Mouse (Mus musculus) left cerebral cortex, adult 2 months (tissue): ENCODE measurements around the gene Elavl2. TPM values are rescaled to one million over a fixed set of nuclear protein-coding genes. Genes with fewer than 3 reads are reported as not detected.

Experiments
- DNase-seq, 2 experiments: peaks; one replicate each; pipeline ENCODE4 v3.0.0; 2021 to 2022; ENCODE audit warnings: low spot score in 2 of 2, mixed read lengths in 1 of 2; ENCODE audit errors: extremely low spot score in 1 of 2
- H3K27ac ChIP-seq: fragments of 200-600 bp; 2 replicates; pipeline ENCODE4 v1.8.1; 2022
- H3K4me3 ChIP-seq: fragments of 200-600 bp; 2 replicates; pipeline ENCODE4 v1.8.1; 2022
- CTCF ChIP-seq: fragments of 200-600 bp; IDR thresholded peaks from 2 replicates; pipeline ENCODE4 v1.8.1; 2022; ENCODE audit warnings: antibody characterized with exemption, mild to moderate bottlenecking, moderate library complexity
- intact Hi-C: fragments of 180-260 bp; cut with DNase I; formaldehyde crosslinking; loops from one replicate; pipeline ENCODE4 v1.15.1; 2025
- total RNA-seq, 2 experiments: library from RNA; stranded (reverse); gene quantifications; 2 replicates each; pipeline ENCODE4 v1.2.3; 2021

Elavl2 gene
- total RNA-seq, 2 experiments from 2014 or later: 104 to 114 TPM

- Histone ChIP-seq H3K27ac (peak overlapping the region; percentile 78), H3K4me3 (peak overlapping the region; percentile 67)
- DNase-seq: no peak
- no peak for TF ChIP-seq CTCF
- intact Hi-C loops: loop anchor here (10.0 kb wide), 4 partner anchors 111 to 1201 kb away; no protein-coding TSS in a partner anchor
These were observed 25.3 kb downstream of the Elavl2 start for GRCm38 (mm10) chr4:91375372-91375687.

- peak overlapping the region; percentile 78 for H3K27ac ChIP-seq
- intact Hi-C loops: loop anchor here (5.0 to 10.0 kb wide), 5 partner anchors 82 to 1200 kb away; no protein-coding TSS in a partner anchor
- peak overlapping the region; percentile 67 for H3K4me3 ChIP-seq
- DNase-seq: peak in 1 of 2 experiments; percentile 56
- no peak for TF ChIP-seq CTCF
These were observed 25.8 kb downstream of the Elavl2 start for GRCm38 (mm10) chr4:91374571-91375371.

- Histone ChIP-seq H3K4me3 (no peak overlapping the region), H3K27ac (peak overlapping the region; percentile 89; the same call in 1 of the 2 replicates)
- no peak for TF ChIP-seq CTCF
- intact Hi-C loops: loop anchor here (5.0 to 10.0 kb wide), 5 partner anchors 81 to 1198 kb away; no protein-coding TSS in a partner anchor
- DNase-seq: no peak
These were observed 27.7 kb downstream of the Elavl2 start for GRCm38 (mm10) chr4:91372844-91373243.

DNA sequence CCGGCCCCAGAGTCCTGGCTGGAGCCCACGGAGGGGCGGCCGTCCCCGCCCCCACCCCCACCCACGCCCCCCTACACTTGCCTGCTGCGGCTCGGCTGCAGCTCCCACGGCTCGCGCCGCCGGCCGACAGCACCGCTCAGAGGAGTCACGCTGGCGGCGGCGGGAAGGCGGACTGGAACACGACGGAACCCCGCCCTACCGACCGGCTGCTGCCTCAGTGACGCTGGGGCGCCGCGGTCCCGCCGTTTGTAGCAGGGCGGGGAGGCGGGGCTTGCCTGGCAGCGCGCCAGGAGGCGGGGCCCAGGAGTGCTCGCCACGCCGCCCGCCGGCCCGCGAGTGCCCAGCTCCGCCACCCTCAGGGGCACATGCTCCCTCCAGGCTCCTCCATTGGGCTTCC, 28.8 kb downstream of the Elavl2 start:
- intact Hi-C loops: loop anchor here (5.0 to 10.0 kb wide), 5 partner anchors 80 to 1197 kb away; no protein-coding TSS in a partner anchor
- peak; percentile 84 to 85 for DNase-seq
- peak overlapping the region; percentile 78 for H3K4me3 ChIP-seq
- TF ChIP-seq CTCF: no peak
- peak overlapping the region; percentile 89 for H3K27ac ChIP-seq

DNA sequence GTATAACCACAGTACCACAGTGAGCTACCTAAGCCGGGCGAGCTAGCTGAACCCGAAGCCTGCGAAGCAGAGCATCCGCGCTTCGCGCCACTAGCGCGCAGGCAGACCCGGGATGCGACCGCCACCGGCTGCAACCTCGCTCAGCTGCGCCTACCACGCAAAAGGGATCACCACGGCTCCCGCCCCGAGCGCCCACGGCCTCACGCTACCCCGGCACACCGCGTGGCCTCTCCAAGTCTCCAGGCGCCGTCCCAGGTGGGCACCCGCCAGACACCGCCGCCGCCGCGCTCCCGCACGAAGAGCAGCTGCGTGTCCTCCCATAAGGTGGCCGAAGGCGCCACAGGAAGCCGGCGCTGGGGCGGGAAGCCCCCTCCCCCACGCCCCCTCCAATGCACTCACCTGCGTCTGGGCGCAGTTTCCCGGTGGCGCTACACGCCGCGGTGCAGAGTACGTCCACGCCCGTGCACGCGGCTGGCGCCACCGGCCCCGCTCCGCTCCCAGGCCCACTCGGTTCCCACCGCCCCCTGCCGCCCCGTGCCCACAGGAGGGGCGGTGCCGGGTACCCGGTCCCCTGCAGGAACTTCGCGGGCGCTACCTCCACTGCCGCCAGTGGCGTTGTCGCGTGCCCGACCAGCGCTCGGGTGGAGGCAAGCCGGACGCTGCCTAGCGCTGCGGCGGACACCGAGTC, 29.3 kb downstream of the Elavl2 start:
- intact Hi-C loops: loop anchor here (5.0 to 10.0 kb wide), 5 partner anchors 79 to 1196 kb away; no protein-coding TSS in a partner anchor

GRCm38 (mm10) chr4:91365276-91365675, 35.3 kb downstream of the Elavl2 start:
- DNase-seq: no peak
- TF ChIP-seq CTCF: no peak
- intact Hi-C loops: no loop called here
- Histone ChIP-seq H3K27ac (no peak overlapping the region), H3K4me3 (no peak overlapping the region)

More for the DNA sequence above, 29.3 kb downstream of the Elavl2 start:
- Histone ChIP-seq H3K27ac (peak overlapping the region; percentile 89), H3K4me3 (peak overlapping the region; percentile 78)
- DNase-seq: peak; percentile 60 to 69
- no peak for TF ChIP-seq CTCF

- no peak for DNase-seq
- no peak for TF ChIP-seq CTCF
- Histone ChIP-seq H3K4me3 (no peak overlapping the region), H3K27ac (no peak overlapping the region)
- intact Hi-C loops: no loop called here
These were observed 36.6 kb downstream of the Elavl2 start for GRCm38 (mm10) chr4:91363963-91364362.

- intact Hi-C loops: no loop called here
- TF ChIP-seq CTCF: no peak
- H3K27ac ChIP-seq: peak overlapping the region; percentile 21; the same call in 1 of the 2 replicates
- no peak for DNase-seq
- H3K4me3 ChIP-seq: no peak overlapping the region
These were observed 38.1 kb downstream of the Elavl2 start for GRCm38 (mm10) chr4:91362520-91362919.

DNA sequence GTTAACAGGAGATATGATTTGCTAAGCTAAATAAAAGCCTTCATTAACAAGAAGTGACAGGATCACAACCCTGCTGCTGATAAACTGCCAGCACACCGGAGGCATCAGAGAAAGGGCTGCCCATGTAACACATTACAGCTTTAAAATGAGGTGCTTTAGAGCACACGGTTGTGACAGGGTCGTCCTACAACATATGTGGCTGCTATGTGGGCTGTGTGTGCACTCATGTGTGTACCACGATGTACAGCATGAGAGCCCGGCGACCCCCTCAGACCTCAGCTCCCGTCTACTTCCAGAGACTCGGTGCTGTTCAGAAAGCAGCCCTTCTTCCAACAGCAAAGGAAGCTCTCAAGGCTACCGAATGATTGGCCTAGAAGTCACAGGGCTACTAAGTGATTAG, 47.4 kb downstream of the Elavl2 start:
- no peak for TF ChIP-seq CTCF
- H3K27ac ChIP-seq: no peak overlapping the region
- intact Hi-C loops: no loop called here
- DNase-seq: no peak
- H3K4me3 ChIP-seq: no peak overlapping the region

DNA sequence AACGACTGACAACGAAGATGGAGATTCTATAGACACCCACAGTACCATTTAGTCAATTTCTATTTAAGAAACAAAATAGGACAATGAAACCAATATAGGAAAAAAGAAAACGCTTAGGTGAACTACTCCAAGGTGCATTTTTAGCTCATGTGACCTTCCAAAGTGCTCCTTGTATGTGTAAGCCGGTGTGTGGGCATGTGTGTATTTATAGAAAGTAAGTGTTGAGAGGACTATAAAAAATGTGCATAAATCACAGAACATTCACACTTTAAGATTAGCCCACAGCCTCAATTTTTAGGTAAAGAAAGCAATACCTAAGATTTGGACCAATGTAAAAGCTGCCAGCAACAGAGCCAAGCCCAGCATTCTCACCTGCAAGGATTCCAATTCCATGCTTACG, 51.0 kb downstream of the Elavl2 start:
- H3K27ac ChIP-seq: peak overlapping the region; percentile 60
- H3K4me3 ChIP-seq: no peak overlapping the region
- intact Hi-C loops: no loop called here
- no peak for TF ChIP-seq CTCF
- DNase-seq: no peak

DNA sequence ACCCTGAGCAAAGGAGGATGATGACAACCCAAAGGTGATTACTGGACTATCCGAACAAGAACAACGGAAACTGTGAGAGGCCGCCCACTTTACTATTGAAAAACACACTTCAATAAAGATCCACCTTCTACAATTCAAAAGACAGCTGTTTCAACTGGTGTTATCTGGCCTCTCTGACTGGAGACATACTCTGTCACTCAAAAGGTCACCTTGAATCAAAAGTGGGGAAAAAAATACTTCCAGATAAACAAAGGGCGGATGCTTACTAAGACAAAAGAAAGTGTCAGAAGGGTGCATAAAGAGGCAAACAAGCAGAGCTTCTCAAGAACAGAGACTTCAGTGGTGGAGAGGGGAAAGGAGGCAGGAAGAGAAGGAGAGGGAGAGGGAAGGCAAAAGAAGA, 66.4 kb downstream of the Elavl2 start:
- no peak for DNase-seq
- Histone ChIP-seq H3K27ac (peak overlapping the region; percentile 44), H3K4me3 (no peak overlapping the region)
- no peak for TF ChIP-seq CTCF
- intact Hi-C loops: loop anchor here (10.0 kb wide), 1 partner anchor 69 kb away; no protein-coding TSS in a partner anchor

- no peak for DNase-seq
- no peak overlapping the region for H3K27ac ChIP-seq
- intact Hi-C loops: no loop called here
- TF ChIP-seq CTCF: no peak
- no peak overlapping the region for H3K4me3 ChIP-seq
These were observed 89.8 kb downstream of the Elavl2 start for GRCm38 (mm10) chr4:91310801-91311200.
